Mouse (Mus musculus) hindbrain, embryonic 14.5 days (tissue): ENCODE data around the gene C1qa. TPM values are rescaled to one million over a fixed set of nuclear protein-coding genes. Genes with fewer than 3 reads are reported as not detected.

ENCODE experiments used
- ATAC-seq: fragments of 200-750 bp; cut with Nextera tagmentation; 2 replicates; pipeline ENCODE4 v1.8.0; 2017; ENCODE audit warnings: moderate number of reproducible peaks, mild to moderate bottlenecking, moderate TSS enrichment, moderate library complexity; ENCODE audit not compliant: low FRiP score
- DNase-seq: peaks from one replicate; pipeline ENCODE4 v3.0.0-alpha.2; 2015; ENCODE audit warnings: low spot score
- H3K27ac ChIP-seq: fragments of 300-500 bp; sonication (generic); 2 replicates; pipeline ENCODE4 v1.5.1; 2014; ENCODE audit warnings: mild to moderate bottlenecking, moderate library complexity
- H3K27me3 ChIP-seq: fragments of 300-500 bp; sonication (generic); 2 replicates; pipeline ENCODE4 v1.6.1; 2014; ENCODE audit warnings: mild to moderate bottlenecking, low read length, mixed read lengths; ENCODE audit not compliant: control insufficient read depth, insufficient read depth
- H3K36me3 ChIP-seq: fragments of 300-500 bp; sonication (generic); replicated peaks from 2 replicates; pipeline ENCODE4 v1.6.1; 2014; ENCODE audit not compliant: control insufficient read depth, insufficient read depth
- H3K4me1 ChIP-seq: fragments of 300-500 bp; sonication (generic); replicated peaks from 2 replicates; pipeline ENCODE4 v1.6.1; 2014; ENCODE audit warnings: antibody characterized with exemption, low read length, mixed read lengths; ENCODE audit not compliant: control insufficient read depth, insufficient read depth
- H3K4me2 ChIP-seq: fragments of 300-500 bp; sonication (generic); replicated peaks from 2 replicates; pipeline ENCODE4 v1.6.1; 2014; ENCODE audit warnings: mild to moderate bottlenecking, moderate library complexity
- H3K4me3 ChIP-seq: fragments of 300-500 bp; sonication (generic); replicated peaks from 2 replicates; pipeline ENCODE4 v1.5.1; 2014; ENCODE audit warnings: mild to moderate bottlenecking, low read length
- H3K9ac ChIP-seq: fragments of 300-500 bp; sonication (generic); 2 replicates; pipeline ENCODE4 v1.6.1; 2014
- H3K9me3 ChIP-seq: fragments of 300-500 bp; sonication (generic); 2 replicates; pipeline ENCODE4 v1.6.1; 2016; ENCODE audit warnings: low read length; ENCODE audit not compliant: control insufficient read depth
- WGBS: fragments of 180-500 bp; shearing (Covaris S2); extraction: QIAGEN DNeasy Blood & Tissue Kit; methylation state at CpG from one replicate; pipeline ENCODE4 v1.1.7; 2014; 5-methylcytosine and 5-hydroxymethylcytosine counted together
- polyA plus RNA-seq: library from polyadenylated mRNA; unstranded; fragments of >200 nt; fragmentation: Nextera tagmentation; extraction: Ambion mirVana; gene quantifications from 2 replicates; pipeline ENCODE4 v1.2.1, GENCODE M21; 2014

C1qa gene
- polyA plus RNA-seq, 1 experiment from 2014 or later = 33.4 TPM

- Histone ChIP-seq H3K36me3 (no peaks in the 10 kb centered on the region), H3K4me2 (peak overlapping the region; percentile 39), H3K4me3 (no peak overlapping the region), H3K4me1 (peaks cover 25% of the 10 kb centered on the region), H3K9me3 (no peaks in the 10 kb centered on the region), H3K9ac (peak overlapping the region; percentile 34; the same call in 1 of the 2 replicates), H3K27me3 (peaks cover 13% of the 10 kb centered on the region), H3K27ac (no peak overlapping the region)
- no peak for DNase-seq
- WGBS = 2% methylated on average over 17 of the region's 17 CpGs
- peak; percentile 56; the same call in 1 of the 2 replicates for ATAC-seq
Observed at GRCm38 (mm10) chr4:136911211-136911646, 12.6 kb upstream of the C1qa start.

DNA sequence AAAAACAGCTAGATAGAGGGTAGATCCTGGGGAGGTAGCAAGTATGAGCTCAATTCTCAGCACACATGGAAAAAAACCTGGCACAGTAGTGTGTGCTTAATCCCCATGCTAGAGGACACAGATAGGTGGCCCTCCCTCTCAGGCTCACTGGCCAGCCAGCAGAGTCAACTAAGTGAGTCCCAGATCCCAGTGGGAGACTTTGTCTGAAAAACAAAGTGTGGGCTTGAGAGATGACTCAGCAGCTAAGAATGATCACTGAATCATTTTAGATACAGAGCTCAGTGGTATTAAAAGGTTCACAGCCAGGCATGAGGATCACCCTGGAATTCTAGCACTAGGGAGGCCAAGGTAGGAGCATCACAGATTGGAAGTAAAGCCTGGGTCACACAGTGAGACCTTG lies 9.2 kb upstream of the C1qa start:
- Histone ChIP-seq H3K36me3 (no peaks in the 10 kb centered on the region), H3K4me2 (no peak overlapping the region), H3K4me1 (peaks cover 33% of the 10 kb centered on the region), H3K27ac (no peak overlapping the region), H3K9ac (no peak overlapping the region), H3K9me3 (no peaks in the 10 kb centered on the region), H3K4me3 (no peak overlapping the region), H3K27me3 (peaks cover 33% of the 10 kb centered on the region)
- DNase-seq = no peak
- no peak for ATAC-seq

DNA sequence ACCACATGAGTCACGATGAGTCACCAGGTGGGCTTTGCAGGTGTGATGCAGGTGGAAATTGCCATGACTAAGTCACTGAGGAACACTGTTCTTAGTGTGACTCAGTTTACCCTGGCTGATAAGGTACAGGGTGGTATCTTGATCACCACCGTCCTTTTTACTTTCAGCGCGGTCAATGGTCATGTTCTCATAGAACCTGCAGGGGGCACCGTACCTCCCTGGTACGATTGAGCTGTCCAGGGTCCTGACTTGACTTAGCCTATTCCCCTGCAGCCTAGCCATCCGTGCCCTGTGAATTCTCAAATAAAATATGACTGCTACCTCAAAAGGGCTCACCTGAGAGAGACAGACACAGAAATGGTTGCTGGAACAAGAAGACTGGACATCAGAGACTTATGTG lies 8.4 kb upstream of the C1qa start:
- Histone ChIP-seq H3K27ac (no peak overlapping the region), H3K4me3 (no peak overlapping the region), H3K9ac (no peak overlapping the region), H3K4me2 (no peak overlapping the region), H3K4me1 (peaks cover 27% of the 10 kb centered on the region), H3K36me3 (no peaks in the 10 kb centered on the region), H3K9me3 (no peaks in the 10 kb centered on the region), H3K27me3 (peaks cover 33% of the 10 kb centered on the region)
- WGBS = 13% methylated on average over 7 of the region's 7 CpGs
- DNase-seq = peak; percentile 69
- ATAC-seq = no peak

DNA sequence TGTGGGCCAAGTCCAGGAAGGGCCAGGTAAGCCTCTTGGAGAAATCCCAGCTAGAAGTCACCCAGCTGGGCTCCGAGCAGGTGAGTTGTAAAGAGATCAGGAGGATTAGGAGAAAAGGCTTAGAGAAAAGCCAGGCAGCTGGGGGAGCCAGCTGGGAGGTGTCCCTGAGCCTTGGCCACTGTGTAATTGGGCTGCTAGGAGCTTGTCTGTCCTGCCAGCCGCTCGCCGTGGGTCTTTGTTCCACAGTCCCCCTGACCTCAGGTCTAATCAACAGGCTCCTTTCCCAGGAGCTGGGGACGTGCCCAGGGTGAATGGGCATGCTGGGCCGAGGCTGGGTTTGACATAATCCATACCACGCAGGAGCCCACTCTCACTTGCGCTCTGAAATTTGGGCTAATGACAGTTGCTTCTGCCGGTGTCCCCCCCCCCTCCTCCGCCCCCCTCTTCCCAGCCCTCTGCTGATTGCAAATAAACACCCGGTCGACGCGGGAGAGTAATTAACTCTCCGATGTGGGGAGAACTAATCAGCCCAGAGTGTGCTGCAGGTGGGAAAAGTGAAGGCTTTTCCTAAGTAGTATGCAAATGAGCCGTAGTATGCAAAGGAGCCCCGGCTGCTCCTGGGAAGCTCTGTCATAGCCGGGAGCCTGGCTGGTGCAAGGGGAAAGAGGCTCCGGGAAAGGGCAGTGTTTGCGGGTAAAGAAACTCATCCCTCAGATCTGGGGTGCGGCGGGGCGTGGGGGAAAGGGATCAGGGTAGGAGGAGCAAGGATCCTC lies 6.3 kb upstream of the C1qa start:
- Histone ChIP-seq H3K4me2 (peak overlapping the region; percentile 31), H3K9me3 (no peaks in the 10 kb centered on the region), H3K4me1 (peaks cover 13% of the 10 kb centered on the region), H3K27me3 (peaks cover 33% of the 10 kb centered on the region), H3K27ac (no peak overlapping the region; the same call in 1 of the 2 replicates), H3K4me3 (no peak overlapping the region), H3K36me3 (no peaks in the 10 kb centered on the region), H3K9ac (no peak overlapping the region)
- WGBS = 2% methylated on average over 22 of the region's 23 CpGs
- DNase-seq (no peak), ATAC-seq (peak; percentile 70)

DNA sequence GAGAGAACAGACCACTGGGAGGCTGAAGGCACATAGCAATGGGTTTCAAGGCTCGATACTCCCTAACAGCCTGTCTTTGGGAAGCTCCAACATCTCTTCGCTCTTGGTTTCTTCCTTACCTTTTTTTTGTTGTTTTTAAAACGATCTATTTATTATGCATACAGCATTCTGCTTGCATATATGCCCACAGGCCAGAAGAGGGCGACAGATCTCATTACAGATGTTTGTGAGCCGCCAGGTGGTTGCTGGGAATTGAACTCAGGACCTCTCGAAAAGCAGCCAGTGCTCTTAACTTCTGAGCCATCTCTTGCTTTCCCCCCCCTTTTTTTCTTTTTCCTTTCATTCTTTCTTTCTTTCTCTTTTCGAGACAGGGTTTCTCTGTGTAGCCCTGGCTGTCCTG lies 551 bp upstream of the C1qa start:
- Histone ChIP-seq H3K4me3 (no peak overlapping the region), H3K27ac (no peak overlapping the region), H3K9me3 (no peaks in the 10 kb centered on the region), H3K4me2 (no peak overlapping the region), H3K36me3 (no peaks in the 10 kb centered on the region), H3K9ac (no peak overlapping the region), H3K4me1 (0 out of 2 replicates have a peak, but pooled peaks cover 2% of the 10 kb centered on the region), H3K27me3 (peaks cover 38% of the 10 kb centered on the region)
- no peak for DNase-seq
- WGBS = 63% methylated on average over 7 of the region's 7 CpGs
- ATAC-seq = no peak

DNA sequence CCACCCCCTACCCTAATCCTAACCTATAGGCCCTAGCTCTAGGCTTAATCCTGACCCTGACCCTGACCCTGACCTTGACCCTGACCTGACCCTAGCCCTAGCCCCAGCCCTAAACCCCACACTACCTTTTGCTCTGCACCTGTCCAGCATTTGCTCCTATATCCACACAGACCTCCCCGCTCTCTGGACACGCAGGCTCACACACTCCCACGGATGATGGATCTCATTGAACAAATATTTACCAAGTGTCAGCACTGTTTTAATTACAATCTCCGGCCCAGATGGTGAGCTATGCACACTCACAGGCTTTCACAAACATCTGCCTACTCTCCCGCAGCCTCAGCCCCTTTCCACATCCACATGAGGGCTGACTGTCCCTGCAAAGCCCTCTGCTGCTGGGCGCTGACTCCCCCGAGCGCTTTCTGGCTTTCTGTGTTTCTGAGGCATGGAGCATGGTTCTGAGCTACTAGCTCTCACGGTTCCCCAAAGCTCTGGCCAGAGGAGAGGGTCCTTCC lies 462 bp downstream of the C1qa start:
- ATAC-seq (no peak), DNase-seq (no peak)
- H3K9ac ChIP-seq = no peak overlapping the region
- no peak overlapping the region for H3K4me2 ChIP-seq
- H3K4me1 ChIP-seq = 0 out of 2 replicates have a peak, but pooled peaks cover 2% of the 10 kb centered on the region
- 64% methylated on average over 9 of the region's 9 CpGs for WGBS
- no peaks in the 10 kb centered on the region for H3K9me3 ChIP-seq
- no peak overlapping the region for H3K27ac ChIP-seq
- peaks cover 29% of the 10 kb centered on the region for H3K27me3 ChIP-seq
- no peaks in the 10 kb centered on the region for H3K36me3 ChIP-seq
- no peak overlapping the region for H3K4me3 ChIP-seq

GRCm38 (mm10) chr4:136896461-136896860 lies 2.1 kb downstream of the C1qa start:
- H3K4me3 ChIP-seq = no peak overlapping the region
- H3K36me3 ChIP-seq = no peaks in the 10 kb centered on the region
- H3K27ac ChIP-seq = no peak overlapping the region
- H3K9me3 ChIP-seq = no peaks in the 10 kb centered on the region
- no peak overlapping the region for H3K9ac ChIP-seq
- DNase-seq (no peak), ATAC-seq (no peak)
- H3K27me3 ChIP-seq = peaks cover 29% of the 10 kb centered on the region
- H3K4me2 ChIP-seq = peak overlapping the region; percentile 4; the same call in 1 of the 2 replicates
- 0 out of 2 replicates have a peak, but pooled peaks cover 2% of the 10 kb centered on the region for H3K4me1 ChIP-seq
- WGBS = 36% methylated on average over 10 of the region's 10 CpGs

DNA sequence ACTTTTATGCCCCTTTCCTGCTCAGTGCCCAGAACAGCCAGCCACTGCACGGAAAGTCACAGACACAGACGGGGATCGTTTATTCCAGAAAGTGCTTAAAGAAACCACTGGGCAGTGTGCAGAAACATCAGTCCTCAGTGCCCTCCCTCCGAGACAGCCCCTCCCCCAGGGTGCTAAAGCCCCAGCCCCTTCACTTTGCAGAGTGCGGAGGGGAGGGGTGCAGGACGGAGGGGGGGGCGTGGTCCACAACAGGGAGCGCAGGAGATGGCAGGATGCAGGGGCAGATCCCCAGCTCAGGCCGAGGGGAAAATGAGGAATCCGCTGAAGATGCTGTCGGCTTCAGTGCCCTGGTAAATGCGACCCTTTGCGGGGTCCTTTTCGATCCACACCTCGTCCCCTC lies 2.7 kb downstream of the C1qa start:
- DNase-seq (no peak), ATAC-seq (no peak)
- Histone ChIP-seq H3K36me3 (no peaks in the 10 kb centered on the region), H3K9me3 (no peaks in the 10 kb centered on the region), H3K9ac (no peak overlapping the region), H3K4me2 (peak overlapping the region; percentile 4; the same call in 1 of the 2 replicates), H3K4me1 (0 out of 2 replicates have a peak, but pooled peaks cover 2% of the 10 kb centered on the region), H3K4me3 (0 out of 2 replicates have a peak overlapping the region, but pooled peaks have one; percentile 3), H3K27me3 (peaks cover 29% of the 10 kb centered on the region), H3K27ac (no peak overlapping the region)
- 4% methylated on average over 15 of the region's 15 CpGs for WGBS

DNA sequence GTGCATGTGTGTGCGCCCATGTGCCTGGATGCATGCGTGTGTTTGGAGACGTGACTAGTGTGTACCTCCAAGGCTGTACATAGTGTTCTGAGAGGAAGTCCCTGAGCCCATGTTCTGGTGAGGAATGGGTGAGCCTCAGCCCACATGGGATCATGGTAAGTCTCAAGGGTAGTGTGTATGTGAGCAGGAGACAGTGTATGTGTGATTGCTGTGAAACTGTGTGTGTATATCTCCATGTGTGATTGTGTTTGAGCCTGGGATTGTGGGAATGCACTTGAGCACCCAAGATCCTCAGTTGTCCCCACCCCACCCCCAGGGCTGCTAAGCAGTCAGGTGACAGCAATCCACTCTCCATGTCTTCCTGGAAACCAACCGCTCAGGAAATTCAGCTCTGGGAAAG lies 3.8 kb downstream of the C1qa start:
- WGBS = 73% methylated on average over 4 of the region's 4 CpGs
- H3K4me2 ChIP-seq = no peak overlapping the region
- H3K9me3 ChIP-seq = no peaks in the 10 kb centered on the region
- 0 out of 2 replicates have a peak, but pooled peaks cover 2% of the 10 kb centered on the region for H3K4me1 ChIP-seq
- DNase-seq (no peak), ATAC-seq (no peak)
- H3K36me3 ChIP-seq = no peaks in the 10 kb centered on the region
- no peak overlapping the region for H3K27ac ChIP-seq
- no peak overlapping the region for H3K9ac ChIP-seq
- peaks cover 29% of the 10 kb centered on the region for H3K27me3 ChIP-seq
- no peak overlapping the region for H3K4me3 ChIP-seq
